Mouse (Mus musculus) monocyte, adult 2 months (primary cell): Measurements from ENCODE around the gene Tor1a.
"Not testable (repeated sequence)": the region's sequence is repeated elsewhere in the genome, so short reads cannot be mapped to it uniquely, and the experiment has no call there.

Experiments used
- DNase-seq, 2 experiments: peaks; one replicate each; pipeline ENCODE4 v3.0.0; 2022; ENCODE audit warnings: low spot score in 2 of 2, low read depth in 1 of 2

Gene Tor1a

GRCm38 (mm10) chr2:30957511-30957910, 10.2 kb downstream of the Tor1a start:
- DNase-seq = no peak

- DNase-seq = peak in 1 of 2 experiments; percentile 30
These were observed 12.9 kb downstream of the Tor1a start for GRCm38 (mm10) chr2:30954797-30955196.

GRCm38 (mm10) chr2:30952824-30953490, 14.8 kb downstream of the Tor1a start, which contains the start of gene Tor1b:
Gene Tor1b (plus strand): TSS chr2:30952959.
- peak; percentile 66 to 74 for DNase-seq

GRCm38 (mm10) chr2:30952457-30952823, 15.3 kb downstream of the Tor1a start:
- DNase-seq = no peak

- peak in 1 of 2 experiments; percentile 36 for DNase-seq
These were observed 25.1 kb downstream of the Tor1a start for GRCm38 (mm10) chr2:30942603-30943011.

GRCm38 (mm10) chr2:30942116-30942515, 25.6 kb downstream of the Tor1a start:
- DNase-seq = not testable (repeated sequence)

- DNase-seq = no peak
These were observed 26.1 kb downstream of the Tor1a start for GRCm38 (mm10) chr2:30941586-30941985.

- no peak for DNase-seq
These were observed 29.1 kb downstream of the Tor1a start for GRCm38 (mm10) chr2:30938574-30938991.

- no peak for DNase-seq
These were observed 30.0 kb downstream of the Tor1a start for GRCm38 (mm10) chr2:30937731-30938130.

GRCm38 (mm10) chr2:30936808-30937207, 30.9 kb downstream of the Tor1a start:
- no peak for DNase-seq

- DNase-seq = peak in 1 of 2 experiments; percentile 62
These were observed 33.7 kb downstream of the Tor1a start for GRCm38 (mm10) chr2:30933917-30934450.

- DNase-seq = no peak
These were observed 34.7 kb downstream of the Tor1a start for GRCm38 (mm10) chr2:30933032-30933431.

GRCm38 (mm10) chr2:30931922-30932321, 35.8 kb downstream of the Tor1a start:
- no peak for DNase-seq

- not testable (repeated sequence) for DNase-seq
These were observed 36.9 kb downstream of the Tor1a start for GRCm38 (mm10) chr2:30930846-30931245.

- DNase-seq = peak; percentile 53 to 57
These were observed 38.2 kb downstream of the Tor1a start, which contains the start of gene Ptges for GRCm38 (mm10) chr2:30929483-30930045. Gene Ptges (minus strand): TSS chr2:30929863.

GRCm38 (mm10) chr2:30928893-30929482, 38.7 kb downstream of the Tor1a start:
- DNase-seq = peak; percentile 67 to 78

GRCm38 (mm10) chr2:30927844-30928628, 39.7 kb downstream of the Tor1a start:
- peak in 1 of 2 experiments; percentile 56 for DNase-seq

- DNase-seq = no peak
These were observed 40.5 kb downstream of the Tor1a start for GRCm38 (mm10) chr2:30927151-30927781.

- no peak for DNase-seq
These were observed 41.4 kb downstream of the Tor1a start for GRCm38 (mm10) chr2:30926381-30926780.

- no peak for DNase-seq
These were observed 42.6 kb downstream of the Tor1a start for GRCm38 (mm10) chr2:30925181-30925580.

- DNase-seq = no peak
These were observed 44.6 kb downstream of the Tor1a start for GRCm38 (mm10) chr2:30923099-30923498.
